Mouse (Mus musculus) liver, embryonic 14.5 days (tissue): ENCODE data around the gene Kcnj13. TPM values are rescaled to one million over a fixed set of nuclear protein-coding genes. Genes with fewer than 3 reads are reported as not detected.
A peak's percentile ranks its signal among the peaks of the same experiment; 100 is the strongest.

Experiments
- ATAC-seq: fragments of 200-750 bp; cut with Nextera tagmentation; 2 replicates; pipeline ENCODE4 v1.8.0; 2017; ENCODE audit warnings: moderate number of reproducible peaks, mild to moderate bottlenecking, moderate library complexity; ENCODE audit not compliant: insufficient read depth
- DNase-seq, 3 experiments: peaks; one replicate each; pipeline ENCODE4 v3.0.0-alpha.2; 2012 to 2013; ENCODE audit warnings: low read depth in 3 of 3, low spot score in 3 of 3
- H3K27ac ChIP-seq: fragments of 300-500 bp; sonication (generic); 2 replicates; pipeline ENCODE4 v1.5.1; 2014; ENCODE audit warnings: moderate library complexity, mild to moderate bottlenecking, control low read depth, inconsistent platforms
- H3K27me3 ChIP-seq: fragments of 300-500 bp; sonication (generic); 2 replicates; pipeline ENCODE4 v1.6.1; 2014; ENCODE audit warnings: mild to moderate bottlenecking, low read length, moderate library complexity; ENCODE audit not compliant: control insufficient read depth, insufficient read depth
- H3K36me3 ChIP-seq: fragments of 300-500 bp; sonication (generic); replicated peaks from 2 replicates; pipeline ENCODE4 v1.6.1; 2014; ENCODE audit warnings: low read depth; ENCODE audit not compliant: control insufficient read depth, insufficient read depth
- H3K4me1 ChIP-seq, 2 experiments: fragments of 200-500 bp in 1 of 2; fragments of 300-500 bp in 1 of 2; sonication (generic) in 1 of 2; replicated peaks; 2 replicates each; pipeline ENCODE4 v1.6.1; 2012 to 2014; ENCODE audit warnings: antibody characterized with exemption in 1 of 2, inconsistent platforms in 1 of 2, low read length in 1 of 2; ENCODE audit not compliant: control insufficient read depth in 2 of 2, insufficient read depth in 2 of 2
- H3K4me2 ChIP-seq: fragments of 300-500 bp; sonication (generic); 2 replicates; pipeline ENCODE4 v1.6.1; 2014; ENCODE audit warnings: low read depth, mild to moderate bottlenecking, control low read depth, moderate library complexity
- H3K4me3 ChIP-seq, 2 experiments: fragments of 200-500 bp in 1 of 2; fragments of 300-500 bp in 1 of 2; sonication (generic) in 1 of 2; 2 replicates each; pipeline ENCODE4 v1.5.1; 2012 to 2014; ENCODE audit warnings: low read depth in 2 of 2, low read length in 2 of 2, mild to moderate bottlenecking in 2 of 2, control low read depth in 1 of 2, inconsistent platforms in 1 of 2, moderate library complexity in 1 of 2; ENCODE audit not compliant: insufficient read depth in 1 of 2
- H3K9ac ChIP-seq: fragments of 300-500 bp; sonication (generic); replicated peaks from 2 replicates; pipeline ENCODE4 v1.6.1; 2014; ENCODE audit warnings: mild to moderate bottlenecking, control low read depth, moderate library complexity
- H3K9me3 ChIP-seq: fragments of 300-500 bp; sonication (generic); 2 replicates; pipeline ENCODE4 v1.6.1; 2016; ENCODE audit warnings: low read length, mixed read lengths; ENCODE audit not compliant: control insufficient read depth
- CTCF ChIP-seq: IDR thresholded peaks from 2 replicates; pipeline ENCODE4 v1.5.1; 2016; ENCODE audit warnings: antibody characterized with exemption, low read depth, control low read depth
- EP300 ChIP-seq: IDR thresholded peaks from 2 replicates; pipeline ENCODE4 v1.6.1; 2016; ENCODE audit warnings: antibody characterized with exemption, low read depth
- WGBS: fragments of 180-500 bp; shearing (Covaris S2); extraction: QIAGEN DNeasy Blood & Tissue Kit; methylation state at CpG from one replicate; pipeline ENCODE4 v1.1.7; 2014; ENCODE audit not compliant: insufficient replicate concordance; 5-methylcytosine and 5-hydroxymethylcytosine counted together
- polyA plus RNA-seq, 2 experiments: library from polyadenylated mRNA; depleted of rRNA in 1 of 2; stranded (reverse) in 1 of 2; unstranded in 1 of 2; fragments of >200 nt; fragmentation: Nextera tagmentation in 1 of 2; extraction: Ambion mirVana in 1 of 2; gene quantifications; 2 replicates each; pipeline versions ENCODE4 v1.2.1 to v1.2.3; 2012 to 2014

Kcnj13 gene
- polyA plus RNA-seq (2012; rRNA removed) (not detected in 2 replicates), polyA plus RNA-seq (2014; fragmentation: Nextera tagmentation; extraction: Ambion mirVana) (not detected in 2 replicates)

DNA sequence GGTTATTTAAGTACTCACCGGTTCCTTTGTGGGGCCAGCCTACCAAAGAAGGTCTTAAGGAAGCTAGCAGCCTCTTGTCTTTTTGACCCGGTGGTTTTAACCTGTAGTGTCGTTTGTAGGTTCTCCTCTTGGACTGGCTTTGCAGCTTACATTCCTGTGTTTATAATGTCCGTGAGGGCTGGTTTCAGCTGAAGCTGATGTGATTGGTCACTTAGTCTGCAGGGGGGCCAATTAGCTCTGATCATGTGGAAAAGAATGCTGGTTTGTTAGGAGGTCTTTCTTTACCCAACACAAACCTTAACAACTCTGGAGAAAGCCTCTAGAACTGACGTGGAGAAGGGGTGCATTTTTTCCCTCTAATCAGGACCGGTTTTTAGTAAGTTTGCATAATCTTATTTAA is at the start of gene Kcnj13:
Gene Kcnj13 (minus strand): TSS at position 136 of the 400 bp plus-strand sequence.
- H3K27me3 ChIP-seq: no peaks in the 10 kb centered on the region
- no peak for DNase-seq
- TF ChIP-seq CTCF (no peak), EP300 (no peak)

DNA sequence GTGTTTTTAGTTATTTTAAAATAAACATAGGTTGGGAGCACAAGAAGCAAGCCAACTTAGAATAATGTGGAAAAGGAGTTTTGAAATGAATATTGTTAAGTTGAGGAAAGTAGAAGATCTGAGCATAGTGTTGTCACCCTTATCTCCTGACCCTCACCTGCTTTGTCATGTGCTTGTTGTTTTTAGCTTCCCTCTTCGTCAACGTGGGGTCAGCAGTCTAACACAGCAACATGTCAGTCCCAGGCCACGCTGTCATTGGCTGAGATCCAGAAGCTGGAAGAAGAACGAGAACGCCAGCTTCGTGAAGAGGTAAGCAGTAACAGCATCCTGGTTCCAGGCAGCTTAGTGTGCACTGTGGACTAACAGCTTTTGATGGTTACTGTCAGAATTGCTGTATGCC is 42.1 kb upstream of the Kcnj13 start:
- TF ChIP-seq EP300 (no peak), CTCF (no peak)
- WGBS: 78% methylated on average over 6 of the region's 6 CpGs
- no peaks in the 10 kb centered on the region for H3K27me3 ChIP-seq
- H3K9me3 ChIP-seq: no peaks in the 10 kb centered on the region
- H3K4me3 ChIP-seq: no peak overlapping the region
- H3K4me2 ChIP-seq: no peak overlapping the region
- ATAC-seq (no peak), DNase-seq (no peak)
- no peaks in the 10 kb centered on the region for H3K4me1 ChIP-seq
- H3K9ac ChIP-seq: no peak overlapping the region
- no peak overlapping the region for H3K27ac ChIP-seq
- peaks cover 51% of the 10 kb centered on the region for H3K36me3 ChIP-seq

More for the DNA sequence above, at the start of gene Kcnj13:
- H3K36me3 ChIP-seq: no peaks in the 10 kb centered on the region
- H3K27ac ChIP-seq: no peak within 1 kb of the TSS
- no peaks in the 10 kb centered on the region for H3K9me3 ChIP-seq
- H3K9ac ChIP-seq: no peak within 1 kb of the TSS
- H3K4me2 ChIP-seq: no peak within 1 kb of the TSS
- H3K4me1 ChIP-seq: no peaks in the 10 kb centered on the region
- WGBS: 71% methylated on average over 6 of the region's 6 CpGs
- H3K4me3 ChIP-seq: no peak within 1 kb of the TSS
- ATAC-seq: no peak

DNA sequence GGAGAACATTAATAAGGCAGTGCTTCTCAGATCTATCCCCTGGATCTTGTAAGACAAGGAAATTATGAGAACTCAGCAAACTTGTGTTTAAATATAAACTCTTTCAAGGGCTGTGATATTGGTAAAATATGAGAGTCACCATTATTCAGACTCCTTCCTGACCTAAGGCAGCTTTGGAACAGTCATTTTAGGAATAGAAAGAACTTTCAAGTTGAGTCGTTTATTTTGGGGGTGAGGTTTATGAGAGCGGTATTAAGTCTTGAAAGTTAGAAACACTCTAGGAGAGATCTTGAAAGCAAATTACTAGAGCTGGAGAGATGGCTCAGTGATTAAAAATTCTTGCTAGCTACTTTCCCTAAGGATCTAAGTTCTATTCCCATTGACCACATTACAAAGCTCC is 40.6 kb upstream of the Kcnj13 start:
- WGBS: 88% methylated on average over 2 of the region's 2 CpGs
- no peak overlapping the region for H3K4me2 ChIP-seq
- H3K36me3 ChIP-seq: peaks cover 43% of the 10 kb centered on the region

DNA sequence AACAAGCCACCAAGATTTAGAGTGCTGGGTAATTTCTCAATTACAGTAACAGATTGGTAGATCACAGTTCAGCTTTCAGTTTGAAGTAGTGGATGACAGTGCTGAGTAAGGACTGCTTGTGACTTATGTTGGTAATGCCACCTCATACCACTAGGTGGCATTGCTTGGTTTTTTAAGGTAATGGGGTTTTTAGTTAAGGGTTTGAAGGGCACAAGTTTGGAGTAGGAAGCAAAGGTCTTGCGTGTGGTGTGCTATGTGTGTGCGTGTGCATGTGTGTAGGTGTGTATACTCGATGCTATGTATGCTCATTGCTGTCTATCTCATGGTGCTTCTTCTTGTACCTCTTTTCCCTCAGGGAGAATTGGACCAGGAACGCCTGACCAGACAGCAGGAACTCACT is 24.2 kb upstream of the Kcnj13 start:
- 69% methylated on average over 4 of the region's 4 CpGs for WGBS

More for the DNA sequence above, 40.6 kb upstream of the Kcnj13 start:
- no peak for DNase-seq
- no peak for ATAC-seq
- H3K4me3 ChIP-seq: no peak overlapping the region
- no peak overlapping the region for H3K27ac ChIP-seq
- no peaks in the 10 kb centered on the region for H3K27me3 ChIP-seq
- TF ChIP-seq EP300 (no peak), CTCF (no peak)
- H3K9me3 ChIP-seq: no peaks in the 10 kb centered on the region
- no peak overlapping the region for H3K9ac ChIP-seq
- H3K4me1 ChIP-seq: no peaks in the 10 kb centered on the region

DNA sequence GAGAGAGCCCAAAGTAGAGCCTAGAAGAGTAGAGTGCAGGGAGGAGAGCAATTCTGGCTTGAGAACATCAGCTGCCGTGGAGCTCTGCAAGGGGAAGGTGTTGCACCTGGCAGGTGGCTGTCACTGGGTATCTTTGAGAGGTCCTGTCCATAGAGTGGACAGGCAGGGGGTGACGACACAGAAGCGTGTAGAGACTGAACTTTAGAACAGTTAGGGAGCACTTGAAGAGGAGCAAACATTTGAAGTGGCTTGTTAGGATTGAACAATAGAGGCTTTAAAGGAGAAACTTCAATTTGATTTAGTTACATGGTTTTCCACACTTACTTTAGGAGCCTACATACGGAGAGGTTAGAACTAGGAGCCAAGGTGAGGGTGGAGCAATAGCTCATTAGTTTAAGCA is 14.9 kb upstream of the Kcnj13 start:
- ATAC-seq (no peak), DNase-seq (no peak)
- no peaks in the 10 kb centered on the region for H3K9me3 ChIP-seq
- H3K27ac ChIP-seq: no peak overlapping the region
- H3K36me3 ChIP-seq: peaks cover 60% of the 10 kb centered on the region
- WGBS: 76% methylated on average over 4 of the region's 4 CpGs
- no peaks in the 10 kb centered on the region for H3K4me1 ChIP-seq
- no peaks in the 10 kb centered on the region for H3K27me3 ChIP-seq
- TF ChIP-seq EP300: no peak
- TF ChIP-seq CTCF: no peak
- no peak overlapping the region for H3K9ac ChIP-seq
- no peak overlapping the region for H3K4me2 ChIP-seq
- no peak overlapping the region for H3K4me3 ChIP-seq

More for the DNA sequence above, 24.2 kb upstream of the Kcnj13 start:
- H3K36me3 ChIP-seq: peaks cover 23% of the 10 kb centered on the region
- no peak overlapping the region for H3K27ac ChIP-seq
- peak; percentile 78 for TF ChIP-seq CTCF
- no peak for TF ChIP-seq EP300
- no peaks in the 10 kb centered on the region for H3K9me3 ChIP-seq
- no peaks in the 10 kb centered on the region for H3K4me1 ChIP-seq
- DNase-seq: peak; percentile 37 to 42 (median 38)
- ATAC-seq: no peak
- H3K9ac ChIP-seq: no peak overlapping the region
- no peak overlapping the region for H3K4me2 ChIP-seq
- no peaks in the 10 kb centered on the region for H3K27me3 ChIP-seq
- no peak overlapping the region for H3K4me3 ChIP-seq
